Mouse (Mus musculus) thymus, postnatal 10 days (tissue): Measurements from ENCODE around the gene Csgalnact2.

Experiments used
- DNase-seq, 2 experiments: peaks; one replicate each; pipeline ENCODE4 v3.0.0; 2021; ENCODE audit warnings: low spot score in 2 of 2

Csgalnact2 gene

GRCm38 (mm10) chr6:118074151-118074550, 64.8 kb downstream of the Csgalnact2 start:
- DNase-seq, result no peak

GRCm38 (mm10) chr6:118072176-118072575, 66.8 kb downstream of the Csgalnact2 start:
- DNase-seq, result no peak

GRCm38 (mm10) chr6:118071416-118071815, 67.5 kb downstream of the Csgalnact2 start:
- DNase-seq, result no peak

- DNase-seq, result no peak
Measured at GRCm38 (mm10) chr6:118071013-118071350, 68.0 kb downstream of the Csgalnact2 start.

GRCm38 (mm10) chr6:118070321-118071012, 68.5 kb downstream of the Csgalnact2 start:
- no peak for DNase-seq

- no peak for DNase-seq
Measured at GRCm38 (mm10) chr6:118067720-118068119, 71.2 kb downstream of the Csgalnact2 start.

GRCm38 (mm10) chr6:118066199-118067081, 72.5 kb downstream of the Csgalnact2 start:
- peak in 1 of 2 experiments; percentile 11 for DNase-seq

- no peak for DNase-seq
Measured at GRCm38 (mm10) chr6:118065837-118066198, 73.1 kb downstream of the Csgalnact2 start.

- DNase-seq, result peak in 1 of 2 experiments; percentile 48
Measured at GRCm38 (mm10) chr6:118064968-118065530, 73.9 kb downstream of the Csgalnact2 start.

GRCm38 (mm10) chr6:118063266-118063665, 75.7 kb downstream of the Csgalnact2 start:
- DNase-seq, result no peak

- no peak for DNase-seq
Measured at GRCm38 (mm10) chr6:118061266-118061665, 77.7 kb downstream of the Csgalnact2 start.
